Mouse (Mus musculus): ENCODE data around the gene Zfp146. TPM values are rescaled to one million over a fixed set of nuclear protein-coding genes. Genes with fewer than 3 reads are reported as not detected.
"Not testable (repeated sequence)": the region's sequence is repeated elsewhere in the genome, so short reads cannot be mapped to it uniquely, and the experiment has no call there.

Gene Zfp146
- polyA plus RNA-seq, 1 experiment from 2014 or later = 17.4 TPM

DNA sequence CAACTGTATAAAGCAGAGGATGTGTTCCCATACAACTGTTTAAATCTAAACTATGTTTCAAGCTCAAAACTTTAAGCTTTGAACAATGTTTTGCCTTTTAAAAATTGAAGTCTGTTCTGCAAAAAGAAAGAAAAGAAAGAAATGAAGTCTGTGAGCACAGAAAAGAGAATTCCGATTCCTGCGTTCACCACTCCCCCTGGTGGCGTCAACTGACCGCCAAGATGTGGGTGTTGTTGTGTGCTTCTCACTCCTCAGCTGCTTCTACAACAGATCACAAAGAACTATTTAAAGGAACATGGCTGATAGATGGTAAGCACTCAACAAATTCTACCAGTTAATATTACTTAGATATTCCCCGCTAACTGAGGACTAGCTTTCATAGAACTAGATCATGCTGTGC is 6.4 kb downstream of the Zfp146 start:
- Histone ChIP-seq H3K36me3 (peaks cover 91% of the 10 kb centered on the region), H3K27ac (no peak overlapping the region), H3K4me3 (no peak overlapping the region), H3K9me3 (peaks cover 62% of the 10 kb centered on the region), H3K4me2 (no peak overlapping the region), H3K4me1 (no peaks in the 10 kb centered on the region), H3K9ac (no peak overlapping the region), H3K27me3 (no peaks in the 10 kb centered on the region)
- WGBS = 96% methylated on average over 5 of the region's 5 CpGs
- no peak for ATAC-seq (ENCODE audit: insufficient number of reproducible peaks, low FRiP score, low TSS enrichment, low read depth)

GRCm38 (mm10) chr7:30155507-30155906 is 14.0 kb downstream of the Zfp146 start:
- WGBS = 92% methylated on average over 3 of the region's 3 CpGs
- H3K9ac ChIP-seq = no peak overlapping the region
- no peaks in the 10 kb centered on the region for H3K4me1 ChIP-seq
- peaks cover 79% of the 10 kb centered on the region for H3K36me3 ChIP-seq
- H3K27me3 ChIP-seq = no peaks in the 10 kb centered on the region
- H3K4me2 ChIP-seq = no peak overlapping the region
- H3K4me3 ChIP-seq = no peak overlapping the region
- no peak for ATAC-seq (ENCODE audit: insufficient number of reproducible peaks, low FRiP score, low TSS enrichment, low read depth)
- H3K27ac ChIP-seq = no peak overlapping the region
- peaks cover 68% of the 10 kb centered on the region for H3K9me3 ChIP-seq

DNA sequence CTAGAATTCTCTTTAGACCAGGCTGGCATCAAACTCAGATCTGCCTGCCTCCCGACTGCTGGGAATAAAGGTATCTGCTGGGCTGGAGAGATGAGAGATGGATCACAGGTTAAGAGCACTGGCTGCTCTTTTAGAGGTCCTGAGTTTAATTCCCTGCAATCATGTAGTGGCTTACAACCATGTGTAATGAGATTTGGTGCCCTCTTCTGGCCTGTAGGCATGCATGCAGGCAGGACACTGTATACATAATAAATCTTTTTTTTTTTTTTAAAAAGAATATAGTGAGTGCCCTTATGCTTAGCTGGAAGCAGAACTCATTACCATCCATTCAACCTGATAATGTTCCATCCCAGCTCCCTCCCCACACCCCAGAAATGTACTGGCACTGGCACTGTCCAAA is 15.5 kb downstream of the Zfp146 start:
- peaks cover 69% of the 10 kb centered on the region for H3K9me3 ChIP-seq
- no peaks in the 10 kb centered on the region for H3K27me3 ChIP-seq
- peaks cover 80% of the 10 kb centered on the region for H3K36me3 ChIP-seq
- H3K9ac ChIP-seq = no peak overlapping the region
- 100% methylated on average over 1 of the region's 1 CpGs for WGBS
- ATAC-seq (ENCODE audit: insufficient number of reproducible peaks, low FRiP score, low TSS enrichment, low read depth) = no peak
- no peak overlapping the region for H3K4me3 ChIP-seq
- H3K4me1 ChIP-seq = no peaks in the 10 kb centered on the region
- no peak overlapping the region for H3K27ac ChIP-seq
- H3K4me2 ChIP-seq = no peak overlapping the region

GRCm38 (mm10) chr7:30147011-30147410 is 22.5 kb downstream of the Zfp146 start:
- Histone ChIP-seq H3K9me3 (peaks cover 36% of the 10 kb centered on the region), H3K4me2 (no peak overlapping the region), H3K27me3 (no peaks in the 10 kb centered on the region), H3K4me3 (no peak overlapping the region), H3K4me1 (0 out of 2 replicates have a peak, but pooled peaks cover 4% of the 10 kb centered on the region), H3K27ac (no peak overlapping the region), H3K9ac (no peak overlapping the region), H3K36me3 (peaks cover 51% of the 10 kb centered on the region)
- WGBS = 96% methylated on average over 5 of the region's 5 CpGs
- ATAC-seq (ENCODE audit: insufficient number of reproducible peaks, low FRiP score, low TSS enrichment, low read depth) = no peak

DNA sequence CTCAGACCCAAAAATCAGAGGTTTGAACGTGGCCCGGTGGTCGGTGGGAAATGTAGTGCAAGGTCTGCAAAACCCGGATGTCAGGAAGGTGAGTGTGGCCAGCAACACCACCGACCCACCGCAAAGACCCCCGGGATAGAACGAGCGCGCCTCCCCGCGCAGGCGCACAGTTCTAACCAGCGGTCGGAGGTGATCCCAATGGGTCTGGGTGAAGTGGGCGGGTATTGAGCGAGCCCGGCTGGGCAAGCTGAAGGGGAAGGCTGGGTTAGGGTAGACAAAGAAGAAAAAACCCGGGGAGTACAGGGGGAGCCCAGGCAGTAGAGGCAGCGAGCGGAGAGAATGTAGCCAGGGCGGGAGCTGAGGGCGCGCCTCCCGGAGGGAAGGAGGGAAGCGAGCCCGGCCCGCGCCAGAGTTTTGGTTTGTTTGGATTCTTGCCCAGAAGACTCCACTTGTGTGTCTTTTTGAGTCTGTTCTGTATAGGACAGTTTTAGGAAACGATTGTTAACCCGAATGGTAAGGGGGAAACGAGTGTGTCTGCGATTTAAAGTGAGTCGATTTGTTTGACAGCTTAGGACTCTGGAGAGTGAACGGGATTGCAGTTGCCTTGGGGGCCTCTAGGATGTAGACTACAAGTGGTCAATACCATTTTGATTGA is 25.9 kb downstream of the Zfp146 start:
- Histone ChIP-seq H3K36me3 (peaks cover 37% of the 10 kb centered on the region), H3K4me1 (0 out of 2 replicates have a peak, but pooled peaks cover 4% of the 10 kb centered on the region), H3K4me3 (peak overlapping the region; percentile 60), H3K27ac (peak overlapping the region; percentile 92), H3K4me2 (peak overlapping the region; percentile 67), H3K9me3 (peaks cover 11% of the 10 kb centered on the region; the same call in 1 of the 2 replicates), H3K27me3 (no peaks in the 10 kb centered on the region), H3K9ac (peak overlapping the region; percentile 56)
- ATAC-seq (ENCODE audit: insufficient number of reproducible peaks, low FRiP score, low TSS enrichment, low read depth) = peak; percentile 91
- 2% methylated on average over 35 of the region's 35 CpGs for WGBS

DNA sequence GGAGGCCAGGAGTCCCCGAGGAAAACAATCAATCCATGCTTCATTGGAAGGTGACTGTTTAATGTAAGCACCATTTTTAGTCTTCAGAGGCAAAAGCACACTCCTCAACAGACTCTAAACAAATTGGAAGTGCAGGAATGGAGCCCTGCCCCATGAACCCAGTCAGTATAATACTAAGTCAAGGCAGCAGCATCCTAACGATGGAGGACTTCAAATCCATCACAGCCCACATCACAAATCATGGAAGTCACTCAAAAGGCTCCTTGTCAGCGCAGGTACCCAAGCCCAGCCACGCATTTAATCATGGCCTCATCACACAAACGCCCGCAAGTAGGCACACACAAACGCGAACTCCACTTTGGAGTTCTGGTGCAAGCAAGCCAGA is 26.4 kb downstream of the Zfp146 start:
- Histone ChIP-seq H3K4me3 (peak overlapping the region; percentile 60), H3K27me3 (no peaks in the 10 kb centered on the region), H3K36me3 (peaks cover 37% of the 10 kb centered on the region), H3K9me3 (0 out of 2 replicates have a peak, but pooled peaks cover 8% of the 10 kb centered on the region), H3K4me2 (peak overlapping the region; percentile 67), H3K4me1 (0 out of 2 replicates have a peak, but pooled peaks cover 4% of the 10 kb centered on the region), H3K27ac (peak overlapping the region; percentile 92), H3K9ac (peak overlapping the region; percentile 56)
- ATAC-seq (ENCODE audit: insufficient number of reproducible peaks, low FRiP score, low TSS enrichment, low read depth) = no peak
- 13% methylated on average over 8 of the region's 8 CpGs for WGBS

GRCm38 (mm10) chr7:30136826-30137225 is 32.7 kb downstream of the Zfp146 start:
- 92% methylated on average over 10 of the region's 10 CpGs for WGBS
- no peaks in the 10 kb centered on the region for H3K27me3 ChIP-seq
- no peaks in the 10 kb centered on the region for H3K4me1 ChIP-seq
- no peak overlapping the region for H3K9ac ChIP-seq
- H3K4me2 ChIP-seq = no peak overlapping the region
- no peak overlapping the region for H3K4me3 ChIP-seq
- no peaks in the 10 kb centered on the region for H3K9me3 ChIP-seq
- H3K36me3 ChIP-seq = peaks cover 76% of the 10 kb centered on the region
- no peak for ATAC-seq (ENCODE audit: insufficient number of reproducible peaks, low FRiP score, low TSS enrichment, low read depth)
- H3K27ac ChIP-seq = no peak overlapping the region

DNA sequence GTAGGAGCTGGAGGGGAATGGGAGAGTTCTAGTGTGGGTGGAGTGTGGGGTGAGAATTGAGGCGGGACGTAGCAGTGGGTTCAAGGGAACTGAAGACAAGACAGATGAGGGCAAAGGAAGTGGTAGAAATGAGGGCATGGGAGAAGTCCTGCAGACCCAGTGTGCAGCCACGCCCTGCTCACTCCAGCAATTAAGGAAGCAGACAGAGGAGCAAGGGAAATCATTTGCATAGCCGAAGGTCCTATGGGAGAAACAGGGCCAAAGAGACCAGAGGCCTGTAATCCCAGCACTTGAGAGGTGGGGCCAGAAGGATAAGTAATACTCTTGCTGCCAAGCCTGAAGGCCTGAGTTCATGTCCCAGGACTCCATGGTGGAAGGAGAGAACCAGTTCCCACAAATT is 37.2 kb downstream of the Zfp146 start:
- ATAC-seq (ENCODE audit: insufficient number of reproducible peaks, low FRiP score, low TSS enrichment, low read depth) = no peak
- Histone ChIP-seq H3K4me2 (no peak overlapping the region), H3K9me3 (no peaks in the 10 kb centered on the region), H3K27ac (no peak overlapping the region), H3K36me3 (peaks cover 88% of the 10 kb centered on the region), H3K4me3 (no peak overlapping the region), H3K27me3 (no peaks in the 10 kb centered on the region), H3K9ac (no peak overlapping the region), H3K4me1 (no peaks in the 10 kb centered on the region)
- WGBS = 87% methylated on average over 4 of the region's 4 CpGs

DNA sequence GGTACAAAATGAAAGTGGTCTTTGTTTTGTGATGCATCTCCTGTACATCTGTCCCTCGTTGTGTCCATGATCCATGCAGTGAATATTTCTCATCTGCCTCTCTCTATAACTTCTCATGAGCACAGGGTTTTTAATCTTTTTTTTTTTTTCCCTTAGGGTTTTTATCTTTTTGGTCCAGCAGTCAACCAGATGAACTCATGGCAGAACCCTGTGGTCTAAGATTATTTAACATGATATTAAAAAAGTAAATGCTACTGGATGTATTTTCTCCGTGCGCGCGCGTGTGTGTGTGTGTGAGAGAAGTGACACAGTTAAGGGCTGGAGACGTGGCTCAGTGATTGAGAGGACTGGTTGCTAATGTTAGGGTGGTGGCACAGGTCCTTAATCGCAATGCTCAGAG is 39.6 kb downstream of the Zfp146 start:
- WGBS = 97% methylated on average over 8 of the region's 8 CpGs
- H3K4me3 ChIP-seq = no peak overlapping the region
- H3K9me3 ChIP-seq = no peaks in the 10 kb centered on the region
- no peak overlapping the region for H3K4me2 ChIP-seq
- H3K27ac ChIP-seq = no peak overlapping the region
- no peaks in the 10 kb centered on the region for H3K4me1 ChIP-seq
- peaks cover 85% of the 10 kb centered on the region for H3K36me3 ChIP-seq
- ATAC-seq (ENCODE audit: insufficient number of reproducible peaks, low FRiP score, low TSS enrichment, low read depth) = no peak
- H3K27me3 ChIP-seq = no peaks in the 10 kb centered on the region
- H3K9ac ChIP-seq = no peak overlapping the region

GRCm38 (mm10) chr7:30122188-30122530 is 47.4 kb downstream of the Zfp146 start:
- Histone ChIP-seq H3K36me3 (peaks cover 17% of the 10 kb centered on the region), H3K4me2 (peak overlapping the region; percentile 82), H3K4me3 (peak overlapping the region; percentile 63), H3K4me1 (peaks cover 3% of the 10 kb centered on the region; the same call in 1 of the 2 replicates), H3K9ac (peak overlapping the region; percentile 70), H3K9me3 (no peaks in the 10 kb centered on the region), H3K27ac (peak overlapping the region; percentile 90), H3K27me3 (no peaks in the 10 kb centered on the region)
- no peak for ATAC-seq (ENCODE audit: insufficient number of reproducible peaks, low FRiP score, low TSS enrichment, low read depth)
- 3% methylated on average over 15 of the region's 15 CpGs for WGBS

DNA sequence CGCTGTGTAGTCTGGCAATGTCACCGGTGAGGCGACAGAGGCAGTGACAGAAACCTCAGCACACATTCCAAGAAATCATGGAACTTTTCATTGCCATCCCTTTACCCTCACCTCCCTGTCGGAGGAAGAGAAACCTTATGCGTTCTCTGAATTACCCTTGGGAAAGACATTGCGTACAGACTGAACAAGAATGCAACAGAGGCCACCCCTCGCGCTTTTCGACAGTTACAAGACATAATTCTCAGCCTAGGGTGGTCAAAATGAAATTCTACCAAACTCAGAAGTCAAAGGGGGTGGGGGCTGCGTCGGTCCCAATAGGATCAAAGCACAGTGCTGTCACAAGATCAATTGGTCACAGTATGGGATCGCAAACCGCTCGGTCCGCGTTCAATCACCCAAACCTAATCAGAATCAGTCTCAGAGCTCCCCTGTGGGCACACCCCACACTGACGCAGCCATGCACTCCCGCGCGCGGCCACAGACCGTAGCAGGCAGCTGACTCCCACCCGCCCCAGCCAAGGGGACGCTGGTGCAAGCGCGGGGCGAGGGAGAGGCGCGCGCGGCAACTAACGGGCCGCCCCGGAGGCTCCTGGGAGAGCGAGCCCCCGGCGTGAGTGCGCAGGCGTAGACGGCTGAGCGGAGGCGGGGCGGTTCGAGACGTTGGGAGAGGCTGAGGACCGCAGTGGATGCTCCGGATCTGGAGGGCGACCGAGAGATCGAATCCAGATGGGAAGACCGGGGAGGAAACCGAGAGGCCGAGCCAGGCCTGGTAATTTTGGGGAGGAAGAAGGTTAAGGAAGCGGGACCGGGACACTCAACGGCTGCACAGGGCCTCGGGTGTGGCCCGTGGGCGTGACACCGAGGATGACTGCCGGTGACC is 48.0 kb downstream of the Zfp146 start, which contains the start of gene Zfp382:
Gene Zfp382 (plus strand): TSS at position 635 of the 880 bp plus-strand sequence.
- Histone ChIP-seq H3K27ac (peak within 1 kb of the TSS; percentile 90), H3K9me3 (no peaks in the 10 kb centered on the region), H3K36me3 (peaks cover 11% of the 10 kb centered on the region; the same call in 1 of the 2 replicates), H3K4me1 (peaks cover 3% of the 10 kb centered on the region; the same call in 1 of the 2 replicates), H3K4me3 (peak within 1 kb of the TSS; percentile 63), H3K9ac (peak within 1 kb of the TSS; percentile 70), H3K4me2 (peak within 1 kb of the TSS; percentile 82), H3K27me3 (no peaks in the 10 kb centered on the region)
- ATAC-seq (ENCODE audit: insufficient number of reproducible peaks, low FRiP score, low TSS enrichment, low read depth) = peak; percentile 92
- under 1% methylated on average over 61 of the region's 61 CpGs for WGBS

- not testable (repeated sequence) for H3K9me3 ChIP-seq; H3K27me3 ChIP-seq; H3K4me3 ChIP-seq; ATAC-seq (ENCODE audit: insufficient number of reproducible peaks, low FRiP score, low TSS enrichment, low read depth); H3K36me3 ChIP-seq; H3K9ac ChIP-seq; H3K4me2 ChIP-seq; H3K27ac ChIP-seq; H3K4me1 ChIP-seq
- WGBS = 92% methylated on average over 12 of the region's 12 CpGs
Measured at GRCm38 (mm10) chr7:30117935-30118334, 51.6 kb downstream of the Zfp146 start.

Measured in limb, embryonic 15.5 days (tissue).